Mouse (Mus musculus) heart, embryonic 10.5 days (tissue): Measurements from ENCODE around the gene Hist1h1b. TPM values are rescaled to one million over a fixed set of nuclear protein-coding genes. Genes with fewer than 3 reads are reported as not detected.
"Not testable (repeated sequence)": the region's sequence is repeated elsewhere in the genome, so short reads cannot be mapped to it uniquely, and the experiment has no call there.

ENCODE experiments used
- DNase-seq: peaks from one replicate; pipeline ENCODE4 v3.0.0-alpha.2; 2017; ENCODE audit warnings: low spot score
- H3K27ac ChIP-seq: fragments of 300-500 bp; sonication (generic); 2 replicates; pipeline ENCODE4 v1.5.1; 2016; ENCODE audit warnings: mild to moderate bottlenecking
- H3K27me3 ChIP-seq: fragments of 300-500 bp; sonication (generic); 2 replicates; pipeline ENCODE4 v1.6.1; 2016; ENCODE audit warnings: mild to moderate bottlenecking; ENCODE audit not compliant: poor library complexity, insufficient read depth, severe bottlenecking
- H3K36me3 ChIP-seq: fragments of 300-500 bp; sonication (generic); 2 replicates; pipeline ENCODE4 v1.6.1; 2016; ENCODE audit warnings: mild to moderate bottlenecking, moderate library complexity
- H3K4me1 ChIP-seq: fragments of 300-500 bp; sonication (generic); 2 replicates; pipeline ENCODE4 v1.6.1; 2016; ENCODE audit warnings: mild to moderate bottlenecking
- H3K4me3 ChIP-seq: fragments of 300-500 bp; sonication (generic); 2 replicates; pipeline ENCODE4 v1.5.1; 2016; ENCODE audit warnings: mild to moderate bottlenecking, moderate library complexity
- H3K9me3 ChIP-seq: fragments of 300-500 bp; sonication (generic); 2 replicates; pipeline ENCODE4 v1.6.1; 2016; ENCODE audit warnings: mild to moderate bottlenecking, moderate library complexity
- WGBS: fragments of 180-500 bp; shearing (Covaris S2); methylation state at CpG from one replicate; pipeline ENCODE4 v1.1.7; 2016; 5-methylcytosine and 5-hydroxymethylcytosine counted together
- polyA plus RNA-seq: library from polyadenylated mRNA; unstranded; fragments of >200 nt; fragmentation: Nextera tagmentation; extraction: Ambion mirVana; gene quantifications from 2 replicates; pipeline ENCODE4 v1.2.1, GENCODE M21; 2016

Gene Hist1h1b
- 12.2 and 12.8 TPM in 2 replicates for polyA plus RNA-seq

DNA sequence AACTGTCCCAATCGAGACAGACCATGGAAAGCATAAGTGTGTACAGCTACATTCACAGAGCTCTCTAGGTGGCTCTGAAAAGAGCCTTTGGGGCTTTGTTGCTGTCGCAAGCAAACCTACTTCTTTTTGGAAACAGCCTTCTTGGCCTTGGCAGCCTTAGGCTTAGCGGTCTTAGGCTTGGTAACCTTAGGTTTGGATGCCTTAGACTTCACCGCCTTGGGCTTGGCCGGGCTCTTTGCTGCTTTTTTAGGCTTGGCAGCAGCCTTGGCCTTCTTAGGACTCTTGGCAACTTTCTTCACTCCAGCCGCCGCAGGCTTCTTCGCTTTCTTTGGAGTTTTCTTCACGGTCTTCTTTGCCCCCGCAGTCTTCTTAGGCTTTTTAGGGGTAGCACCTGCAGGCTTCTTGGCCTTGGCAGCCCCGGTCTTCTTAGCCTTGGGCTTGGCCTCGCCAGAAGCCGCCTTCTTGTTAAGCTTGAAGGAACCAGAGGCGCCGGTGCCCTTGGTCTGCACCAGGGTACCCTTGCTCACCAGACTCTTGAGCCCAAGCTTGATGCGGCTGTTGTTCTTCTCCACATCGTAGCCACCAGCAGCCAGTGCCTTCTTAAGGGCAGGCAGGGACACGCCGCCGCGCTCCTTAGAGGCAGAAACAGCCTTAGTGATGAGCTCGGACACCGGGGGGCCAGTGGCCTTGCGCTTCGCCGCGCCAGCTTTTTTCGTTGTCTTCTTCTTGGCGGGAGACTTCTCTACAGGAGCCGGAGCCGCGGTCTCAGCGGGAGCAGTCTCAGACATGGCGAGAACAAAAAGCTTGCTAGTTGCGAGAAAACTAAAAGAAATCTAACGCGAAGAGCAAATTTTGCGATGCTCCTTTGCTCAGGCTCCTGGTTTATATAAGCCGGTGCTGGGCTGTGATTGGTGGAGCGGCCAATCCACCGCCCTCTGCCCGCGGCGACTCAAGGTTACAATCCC is at the start of gene Hist1h1b:
Hist1h1b (minus strand) TSS at position 859 of the 965 bp plus-strand sequence.
- peak within 1 kb of the TSS; percentile 68 for H3K4me3 ChIP-seq
- peak within 1 kb of the TSS; percentile 93 for H3K27ac ChIP-seq
- DNase-seq = peak; percentile 90
- H3K27me3 ChIP-seq = no peaks in the 10 kb centered on the region
- no peaks in the 10 kb centered on the region for H3K36me3 ChIP-seq
- under 1% methylated on average over 44 of the region's 44 CpGs for WGBS
- no peaks in the 10 kb centered on the region for H3K9me3 ChIP-seq
- H3K4me1 ChIP-seq = peaks cover 16% of the 10 kb centered on the region

GRCm38 (mm10) chr13:21828511-21828910 is 48.1 kb upstream of the Hist1h1b start:
- H3K9me3 ChIP-seq = no peaks in the 10 kb centered on the region
- no peaks in the 10 kb centered on the region for H3K4me1 ChIP-seq
- no peak overlapping the region for H3K4me3 ChIP-seq
- 79% methylated on average over 3 of the region's 3 CpGs for WGBS
- H3K27me3 ChIP-seq = no peaks in the 10 kb centered on the region
- H3K27ac ChIP-seq = no peak overlapping the region
- no peak for DNase-seq
- no peaks in the 10 kb centered on the region for H3K36me3 ChIP-seq

DNA sequence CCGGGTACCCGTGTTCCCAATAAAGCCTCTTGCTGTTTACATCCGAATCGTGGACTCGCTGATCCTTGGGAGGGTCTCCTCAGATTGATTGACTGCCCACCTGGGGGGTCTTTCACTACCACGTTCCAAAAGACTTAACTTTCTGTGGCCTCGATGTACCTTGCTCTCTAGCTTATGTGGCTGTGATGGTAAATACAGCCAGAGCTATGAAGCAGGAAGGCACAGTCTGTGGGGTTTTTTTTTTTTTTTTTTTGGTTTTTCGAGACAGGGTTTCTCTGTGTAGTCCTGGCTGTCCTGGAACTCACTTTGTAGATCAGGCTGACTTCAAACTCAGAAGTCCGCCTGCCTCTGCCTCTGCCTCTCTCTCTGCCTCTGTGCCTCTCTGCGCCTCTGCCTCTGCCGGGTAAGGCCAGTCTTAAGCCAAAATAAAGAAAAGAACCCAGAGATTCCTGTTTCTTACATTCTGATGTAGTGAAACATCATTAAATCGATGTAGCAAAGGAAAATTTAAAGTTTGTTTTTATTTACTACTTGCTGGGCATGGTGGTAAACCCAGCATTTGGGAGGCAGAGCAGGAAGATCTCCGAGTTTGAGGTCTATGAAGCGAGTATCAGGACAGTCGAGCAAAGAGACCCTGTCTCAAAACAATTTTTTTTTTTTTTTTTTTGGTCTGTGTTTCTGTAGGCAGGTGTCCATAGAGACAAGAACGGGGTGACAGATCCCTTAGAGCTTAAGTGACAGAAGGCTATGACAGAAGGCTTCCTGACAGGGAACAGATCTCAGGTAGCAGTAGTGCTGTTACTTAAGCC is 39.9 kb upstream of the Hist1h1b start:
- not testable (repeated sequence) for H3K4me3 ChIP-seq, H3K4me1 ChIP-seq, H3K27ac ChIP-seq, DNase-seq, H3K27me3 ChIP-seq, H3K9me3 ChIP-seq, H3K36me3 ChIP-seq
- WGBS = 70% methylated on average over 7 of the region's 16 CpGs

- not testable (repeated sequence) for H3K4me1 ChIP-seq, H3K4me3 ChIP-seq, H3K36me3 ChIP-seq, DNase-seq, H3K9me3 ChIP-seq, H3K27ac ChIP-seq, H3K27me3 ChIP-seq
- 0% methylated on average over 14 of the region's 14 CpGs for WGBS
Observed at GRCm38 (mm10) chr13:21812092-21812491, 31.7 kb upstream of the Hist1h1b start.

DNA sequence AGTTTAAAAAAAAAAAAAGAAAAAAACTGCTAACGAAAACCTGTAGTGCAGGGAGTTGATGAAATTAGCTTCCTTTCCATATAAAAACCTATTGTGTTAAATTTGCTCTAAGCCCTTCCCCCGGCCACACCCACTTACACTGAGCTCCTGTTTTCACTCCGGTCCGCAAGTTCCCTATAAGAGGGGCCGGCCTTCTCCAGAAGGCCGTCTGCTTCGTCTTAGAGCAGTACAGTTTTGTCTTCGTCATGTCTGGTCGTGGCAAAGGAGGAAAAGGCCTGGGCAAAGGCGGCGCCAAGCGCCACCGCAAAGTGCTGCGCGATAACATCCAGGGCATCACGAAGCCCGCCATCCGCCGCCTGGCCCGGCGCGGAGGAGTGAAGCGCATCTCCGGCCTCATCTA is 31.1 kb upstream of the Hist1h1b start, which contains the start of gene Hist1h4m:
Hist1h4m (plus strand) TSS at position 208 of the 400 bp plus-strand sequence.
- no CpG with 5 or more reads among the region's 24 CpGs for WGBS
- not testable (repeated sequence) for H3K9me3 ChIP-seq, H3K4me1 ChIP-seq, H3K4me3 ChIP-seq, H3K27me3 ChIP-seq, H3K36me3 ChIP-seq, H3K27ac ChIP-seq, DNase-seq

DNA sequence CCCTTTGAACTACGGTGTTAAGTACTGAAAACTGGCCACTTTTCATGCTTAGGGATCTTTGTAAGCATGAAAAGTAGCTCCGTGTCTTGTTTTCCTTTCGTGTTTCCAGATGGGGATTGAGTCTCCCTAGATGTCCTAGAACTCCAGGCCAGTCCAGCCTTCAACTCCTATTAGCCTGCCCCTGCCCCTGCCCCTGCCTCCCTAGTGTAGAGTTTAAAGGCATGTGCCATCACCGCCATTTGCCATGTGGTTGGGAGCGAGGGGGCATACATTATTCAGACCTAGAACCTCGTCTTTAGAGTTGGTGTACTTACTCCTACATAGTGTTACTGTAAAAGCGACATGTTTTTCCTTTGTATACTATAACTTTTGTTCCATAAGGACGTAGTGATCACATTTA is 30.6 kb upstream of the Hist1h1b start:
- not testable (repeated sequence) for H3K36me3 ChIP-seq, H3K4me1 ChIP-seq, DNase-seq, H3K9me3 ChIP-seq, H3K27me3 ChIP-seq, H3K4me3 ChIP-seq, H3K27ac ChIP-seq
- WGBS = no CpG with 5 or more reads among the region's 8 CpGs

GRCm38 (mm10) chr13:21810073-21810472 is 29.6 kb upstream of the Hist1h1b start, which contains the start of the genes Hist1h2bq and Hist1h2ao:
Hist1h2bq (minus strand) TSS chr13:21810197.
Hist1h2ao (plus strand) TSS chr13:21810465.
- H3K4me3 ChIP-seq, H3K27ac ChIP-seq, H3K9me3 ChIP-seq, H3K36me3 ChIP-seq, H3K27me3 ChIP-seq, DNase-seq, H3K4me1 ChIP-seq: not testable (repeated sequence)
- no CpG with 5 or more reads among the region's 23 CpGs for WGBS

- WGBS = no CpG with 5 or more reads among the region's 4 CpGs
- not testable (repeated sequence) for H3K4me3 ChIP-seq, H3K27me3 ChIP-seq, H3K4me1 ChIP-seq, H3K36me3 ChIP-seq, H3K27ac ChIP-seq, H3K9me3 ChIP-seq, DNase-seq
Observed at GRCm38 (mm10) chr13:21803058-21803457, 22.6 kb upstream of the Hist1h1b start.

DNA sequence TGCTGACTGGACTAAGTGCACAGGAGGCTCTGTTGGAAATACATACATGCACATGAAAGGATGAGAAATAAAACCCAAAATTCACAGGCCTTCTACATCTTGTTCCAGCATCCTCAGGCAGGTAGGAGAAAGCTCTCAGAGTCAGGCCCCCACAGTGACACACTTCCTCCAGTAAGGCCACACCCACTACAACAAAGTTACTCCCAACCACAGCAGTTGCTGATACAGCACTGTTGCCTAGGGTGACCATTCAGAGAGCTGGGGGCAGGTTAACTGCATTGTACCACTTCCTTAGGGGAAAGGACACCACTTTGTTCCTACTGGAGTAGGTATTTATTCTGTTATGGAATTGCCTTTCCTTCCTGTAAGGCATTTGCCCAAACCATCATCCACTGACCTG is 16.7 kb upstream of the Hist1h1b start:
- not testable (repeated sequence) for H3K4me3 ChIP-seq, DNase-seq, H3K4me1 ChIP-seq, H3K27ac ChIP-seq, H3K36me3 ChIP-seq, H3K27me3 ChIP-seq, H3K9me3 ChIP-seq

DNA sequence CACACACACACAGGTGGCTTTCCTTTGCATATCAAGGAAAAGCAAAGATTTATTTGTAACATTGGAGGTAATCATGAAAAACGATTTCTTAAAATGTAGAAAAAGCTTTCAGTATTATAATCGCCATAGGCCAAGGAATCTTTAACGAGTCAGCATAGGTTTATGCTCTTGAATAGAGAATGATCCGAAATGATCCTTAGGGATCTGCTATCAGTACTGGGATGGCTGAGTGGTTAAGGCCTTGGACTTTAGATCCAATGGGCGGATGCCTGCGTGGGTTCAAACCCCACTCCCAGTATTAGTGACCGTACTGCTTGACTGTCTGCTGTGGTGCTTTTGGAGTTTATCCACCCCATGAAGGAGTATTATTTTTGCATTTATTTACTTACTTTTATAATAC is 15.2 kb upstream of the Hist1h1b start:
- H3K36me3 ChIP-seq = no peaks in the 10 kb centered on the region
- no peaks in the 10 kb centered on the region for H3K27me3 ChIP-seq
- H3K4me1 ChIP-seq = peaks cover 5% of the 10 kb centered on the region
- DNase-seq = no peak
- WGBS = 89% methylated on average over 7 of the region's 7 CpGs
- H3K9me3 ChIP-seq = no peaks in the 10 kb centered on the region
- H3K27ac ChIP-seq = no peak overlapping the region
- no peak overlapping the region for H3K4me3 ChIP-seq

DNA sequence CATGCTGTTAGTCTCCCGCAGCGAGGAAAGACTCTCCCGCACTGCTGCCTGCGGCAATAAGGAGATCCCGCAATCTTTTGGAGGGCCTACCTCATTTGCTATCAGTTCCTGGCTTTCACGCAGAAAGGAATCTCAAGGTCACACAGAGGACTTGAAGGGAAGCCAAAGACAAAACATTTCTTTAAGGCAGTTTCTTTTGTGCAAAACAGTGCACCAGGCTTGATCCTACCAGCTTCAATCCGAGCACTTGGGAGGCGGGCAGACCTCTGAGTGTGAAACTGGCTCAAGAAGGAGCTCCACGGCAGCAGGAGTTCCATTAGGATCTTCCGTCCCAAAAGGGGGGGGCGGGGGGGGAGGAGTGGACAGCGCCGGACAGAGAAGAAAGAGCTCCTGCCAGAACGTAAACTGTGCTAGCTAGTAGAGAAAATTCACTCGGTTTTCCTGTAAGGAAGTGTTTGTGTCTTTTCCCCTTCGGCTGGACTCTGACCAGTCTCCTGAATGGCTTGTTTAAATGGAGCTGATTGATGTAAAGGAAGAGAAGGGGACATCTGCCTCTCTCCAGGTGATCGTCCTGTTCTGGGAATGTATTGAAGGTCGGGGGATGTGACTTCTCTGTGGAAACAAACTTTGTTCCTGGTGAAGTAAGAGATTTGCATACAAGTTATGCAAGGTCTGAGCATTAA is 10.3 kb upstream of the Hist1h1b start:
- Histone ChIP-seq H3K27ac (peak overlapping the region; percentile 84), H3K4me3 (peak overlapping the region; percentile 50)

GRCm38 (mm10) chr13:21789925-21790324 is 9.5 kb upstream of the Hist1h1b start:
- H3K4me1 ChIP-seq = peaks cover 18% of the 10 kb centered on the region
- no peaks in the 10 kb centered on the region for H3K27me3 ChIP-seq
- H3K4me3 ChIP-seq = no peak overlapping the region
- no peaks in the 10 kb centered on the region for H3K36me3 ChIP-seq
- H3K27ac ChIP-seq = peak overlapping the region; percentile 42; the same call in 1 of the 2 replicates
- no peaks in the 10 kb centered on the region for H3K9me3 ChIP-seq
- peak; percentile 33 for DNase-seq
- WGBS = 53% methylated on average over 6 of the region's 6 CpGs

More for the DNA sequence above, 10.3 kb upstream of the Hist1h1b start:
- WGBS = 7% methylated on average over 18 of the region's 18 CpGs
- Histone ChIP-seq H3K4me1 (peaks cover 18% of the 10 kb centered on the region), H3K27me3 (no peaks in the 10 kb centered on the region), H3K36me3 (no peaks in the 10 kb centered on the region), H3K9me3 (no peaks in the 10 kb centered on the region)
- peak; percentile 69 for DNase-seq
